Mouse (Mus musculus) G1E (cell line): ENCODE measurements around the gene Pan3. TPM values are rescaled to one million over a fixed set of nuclear protein-coding genes. Genes with fewer than 3 reads are reported as not detected.

ENCODE experiments used
- ATAC-seq: 2 replicates; pipeline ENCODE4 v1.8.0; 2016; ENCODE audit warnings: mild to moderate bottlenecking; ENCODE audit not compliant: insufficient number of reproducible peaks, poor library complexity, low FRiP score, severe bottlenecking; ENCODE audit errors: extremely low read depth
- DNase-seq: peaks from one replicate; pipeline ENCODE4 v3.0.0; 2012; ENCODE audit warnings: low spot score
- H3K27me3 ChIP-seq: 2 replicates; pipeline ENCODE4 v1.6.1; 2012; ENCODE audit warnings: mild to moderate bottlenecking, low read length, inconsistent platforms; ENCODE audit not compliant: insufficient read depth
- H3K36me3 ChIP-seq: replicated peaks from 2 replicates; pipeline ENCODE3; 2012; ENCODE audit warnings: mild to moderate bottlenecking, inconsistent platforms
- H3K4me1 ChIP-seq: 2 replicates; pipeline ENCODE4 v1.6.1; 2012; ENCODE audit warnings: low read depth, low read length, inconsistent platforms, mixed read lengths; ENCODE audit not compliant: insufficient read depth
- H3K4me3 ChIP-seq: 2 replicates; pipeline ENCODE4 v1.5.1; 2012; ENCODE audit warnings: low read depth, mild to moderate bottlenecking, inconsistent platforms, low read length, moderate library complexity, mixed read lengths
- H3K9me3 ChIP-seq: replicated peaks from 2 replicates; pipeline ENCODE4 v1.6.1; 2012; ENCODE audit warnings: inconsistent platforms
- CTCF ChIP-seq: IDR thresholded peaks from 2 replicates; pipeline ENCODE4 v1.5.1; 2012; ENCODE audit warnings: low read depth, low read length, inconsistent platforms, mixed read lengths
- GATA1 ChIP-seq: IDR thresholded peaks from 2 replicates; pipeline ENCODE4 v1.6.1; 2012; ENCODE audit warnings: borderline replicate concordance, low read length, inconsistent platforms, mixed read lengths
- GATA2 ChIP-seq: IDR thresholded peaks from 2 replicates; pipeline ENCODE4 v1.6.1; 2012; ENCODE audit warnings: low read depth, low read length, inconsistent platforms, borderline replicate concordance
- POLR2AphosphoS5 ChIP-seq: IDR thresholded peaks from 2 replicates; pipeline ENCODE4 v1.6.1; 2012; ENCODE audit warnings: low read depth, low read length, inconsistent platforms; ENCODE audit not compliant: insufficient replicate concordance
- TAL1 ChIP-seq: conservative IDR thresholded peaks from 2 replicates; pipeline ENCODE4 v1.6.1; 2012; ENCODE audit warnings: low read depth, low read length, inconsistent platforms, mixed read lengths
- polyA plus RNA-seq: library from polyadenylated mRNA; stranded (reverse); fragments of >175 nt; gene quantifications from 2 replicates; pipeline ENCODE4 v1.2.3, GENCODE M21; 2012
- total RNA-seq, 2 experiments: library from RNA; stranded (forward) in 1 of 2; stranded (reverse) in 1 of 2; fragments of 200-1000 nt in 1 of 2; fragments of >200 nt in 1 of 2; fragmentation: Nextera tagmentation in 1 of 2; gene quantifications; 2 replicates each; pipeline ENCODE4 v1.2.3; 2014 to 2017

The Pan3 gene
- total and polyA plus RNA-seq, 3 experiments = 32.3 to 618 (median 200) TPM

- Histone ChIP-seq H3K4me3 (no peak overlapping the region), H3K36me3 (no peaks in the 10 kb centered on the region), H3K9me3 (no peaks in the 10 kb centered on the region), H3K4me1 (peaks cover 5% of the 10 kb centered on the region), H3K27me3 (peaks cover 15% of the 10 kb centered on the region)
- no peak for DNase-seq
- ATAC-seq = no peak
- TF ChIP-seq GATA1 = no peak
- no peak for TF ChIP-seq GATA2
- no peak for TF ChIP-seq POLR2AphosphoS5
- no peak for TF ChIP-seq CTCF
- TF ChIP-seq TAL1 = no peak
These were observed 150.2 kb downstream of the Pan3 start for GRCm38 (mm10) chr5:147580181-147580580.

DNA sequence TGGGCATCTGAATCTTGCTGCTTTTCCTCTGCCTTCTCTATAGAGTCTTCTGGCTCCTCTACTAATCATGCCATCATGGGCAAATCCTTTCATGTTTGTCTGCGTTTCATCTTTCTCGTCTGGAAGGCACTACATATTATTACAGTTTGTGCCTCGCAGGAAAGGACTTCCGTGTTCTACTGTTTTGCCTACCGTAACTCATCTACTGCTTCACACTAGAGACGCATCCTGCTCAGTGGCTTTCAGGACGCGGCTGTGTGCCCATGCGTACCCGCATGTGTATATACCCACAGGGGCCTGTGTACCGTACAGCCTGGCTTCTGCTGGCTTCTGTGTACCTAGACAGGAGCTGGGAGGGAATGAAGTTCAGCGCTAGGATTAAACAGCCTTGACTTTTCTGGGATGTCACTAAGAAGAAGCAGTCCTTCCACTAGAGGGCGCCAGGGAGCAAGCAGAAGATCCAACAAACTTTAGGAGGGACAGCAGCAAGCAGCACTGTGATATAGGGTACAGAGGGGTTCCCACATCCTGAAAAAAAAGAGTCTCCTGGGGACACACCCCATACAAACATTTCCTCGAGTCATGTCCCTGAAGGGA lies 153.8 kb downstream of the Pan3 start:
- Histone ChIP-seq H3K27me3 (peaks cover 5% of the 10 kb centered on the region), H3K4me1 (no peaks in the 10 kb centered on the region), H3K4me3 (no peak overlapping the region), H3K36me3 (no peaks in the 10 kb centered on the region), H3K9me3 (no peaks in the 10 kb centered on the region)
- ATAC-seq = peak; percentile 29; the same call in 1 of the 2 replicates
- DNase-seq = peak; percentile 40
- TF ChIP-seq TAL1 (no peak), GATA1 (no peak), CTCF (peak; percentile 80), POLR2AphosphoS5 (no peak), GATA2 (no peak)

GRCm38 (mm10) chr5:147584648-147585047 lies 154.7 kb downstream of the Pan3 start:
- no peak for ATAC-seq
- Histone ChIP-seq H3K9me3 (no peaks in the 10 kb centered on the region), H3K4me1 (no peaks in the 10 kb centered on the region; the same call in 1 of the 2 replicates), H3K36me3 (no peaks in the 10 kb centered on the region), H3K27me3 (peaks cover 7% of the 10 kb centered on the region), H3K4me3 (no peak overlapping the region)
- no peak for DNase-seq
- TF ChIP-seq CTCF (no peak), GATA2 (no peak), POLR2AphosphoS5 (no peak), GATA1 (no peak), TAL1 (no peak)

DNA sequence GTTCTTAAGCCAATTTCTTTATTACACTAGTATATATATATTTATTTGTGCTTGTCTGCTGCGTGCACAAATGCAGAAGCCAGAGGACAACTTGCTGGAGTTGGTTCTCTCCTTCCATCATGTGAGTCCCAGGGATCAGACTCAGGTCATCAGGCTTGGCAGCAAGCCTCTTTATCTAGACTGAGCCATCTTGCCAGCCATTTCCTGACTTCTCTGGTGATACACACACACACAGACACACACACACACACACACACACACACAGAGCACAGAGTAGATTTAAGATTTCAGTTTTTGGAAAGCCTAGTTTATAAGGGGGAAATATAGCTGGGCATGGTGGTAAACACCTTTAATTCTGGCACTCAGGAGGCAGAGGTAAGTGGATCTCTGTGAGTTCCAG lies 155.1 kb downstream of the Pan3 start:
- DNase-seq (no peak), ATAC-seq (no peak)
- TF ChIP-seq CTCF (no peak), TAL1 (no peak), POLR2AphosphoS5 (no peak), GATA2 (no peak), GATA1 (no peak)
- H3K9me3 ChIP-seq = no peaks in the 10 kb centered on the region
- H3K27me3 ChIP-seq = peaks cover 10% of the 10 kb centered on the region
- H3K36me3 ChIP-seq = no peaks in the 10 kb centered on the region
- no peak overlapping the region for H3K4me3 ChIP-seq
- H3K4me1 ChIP-seq = no peaks in the 10 kb centered on the region; the same call in 1 of the 2 replicates

DNA sequence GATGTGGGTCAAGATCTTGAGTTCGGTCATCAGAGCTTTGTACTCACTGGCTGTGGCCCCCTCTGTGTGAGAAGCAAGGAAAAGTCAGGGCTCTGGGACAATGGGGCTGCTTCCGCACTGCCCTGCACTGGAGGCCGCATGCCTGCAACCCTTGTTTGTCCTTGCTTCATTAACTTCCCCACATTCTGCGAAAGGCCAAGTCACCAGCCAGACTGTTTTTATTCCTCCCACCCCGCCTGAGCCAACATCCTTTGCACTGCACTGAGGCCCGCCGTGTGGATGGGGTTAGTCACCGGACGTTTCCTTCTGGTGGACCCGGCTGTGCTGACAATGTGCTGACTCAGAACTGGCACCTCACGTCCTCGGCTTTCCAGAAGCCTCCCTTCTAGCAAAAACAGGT lies 159.9 kb downstream of the Pan3 start:
- no peaks in the 10 kb centered on the region for H3K36me3 ChIP-seq
- ATAC-seq (no peak), DNase-seq (no peak)
- no peak overlapping the region for H3K4me3 ChIP-seq
- H3K27me3 ChIP-seq = peaks cover 11% of the 10 kb centered on the region
- H3K9me3 ChIP-seq = no peaks in the 10 kb centered on the region
- TF ChIP-seq GATA2 = no peak
- TF ChIP-seq GATA1 = no peak
- TF ChIP-seq TAL1 = no peak
- TF ChIP-seq CTCF = no peak
- TF ChIP-seq POLR2AphosphoS5 = no peak
- no peaks in the 10 kb centered on the region; the same call in 1 of the 2 replicates for H3K4me1 ChIP-seq

DNA sequence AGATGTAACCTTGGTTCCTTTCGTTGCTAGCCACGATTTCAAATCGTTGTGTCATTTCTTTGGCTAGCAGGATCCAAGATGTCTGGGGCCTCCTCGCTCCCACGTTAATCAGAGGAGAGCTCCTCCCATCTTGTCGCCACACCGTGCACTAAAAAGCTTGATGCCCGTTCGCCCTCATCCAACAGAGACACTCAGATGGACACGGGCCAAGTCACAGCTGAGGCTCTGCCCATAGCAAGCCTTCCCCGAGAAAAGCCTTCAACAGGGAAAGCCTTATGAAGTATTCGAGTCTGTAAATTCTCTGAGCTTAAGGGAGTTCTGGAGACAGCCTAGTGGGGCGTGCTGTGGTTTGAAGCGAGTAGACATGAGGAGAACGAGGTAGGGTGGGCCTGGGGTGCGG lies 167.9 kb downstream of the Pan3 start:
- TF ChIP-seq TAL1 (no peak), CTCF (no peak), GATA1 (no peak), POLR2AphosphoS5 (no peak), GATA2 (no peak)
- Histone ChIP-seq H3K4me3 (no peak overlapping the region), H3K36me3 (no peaks in the 10 kb centered on the region), H3K4me1 (peaks cover 9% of the 10 kb centered on the region), H3K27me3 (peaks cover 15% of the 10 kb centered on the region), H3K9me3 (no peaks in the 10 kb centered on the region)
- no peak for DNase-seq
- no peak for ATAC-seq

Other genes starting within 250 kb of the Pan3 start
- not detected in 2 replicates for gene Gsx1, start 241.5 kb upstream of the Pan3 start, total RNA-seq (2014; fragmentation: Nextera tagmentation)
- 0.12 TPM in 1 of 2 replicates, not detected in the other for gene Gsx1, start 241.5 kb upstream of the Pan3 start, total RNA-seq (2017)
- not detected in 2 replicates for gene Gsx1, start 241.5 kb upstream of the Pan3 start, polyA plus RNA-seq
- gene Pdx1, start 160.2 kb upstream of the Pan3 start, total RNA-seq (2014; fragmentation: Nextera tagmentation) = not detected in 2 replicates
- gene Pdx1, start 160.2 kb upstream of the Pan3 start, total RNA-seq (2017) = 0.12 TPM in 1 of 2 replicates, not detected in the other
- gene Pdx1, start 160.2 kb upstream of the Pan3 start, polyA plus RNA-seq = not detected in 2 replicates
- gene Cdx2, start 122.9 kb upstream of the Pan3 start, total RNA-seq (2014; fragmentation: Nextera tagmentation) = not detected in 2 replicates
- not detected in 2 replicates for gene Cdx2, start 122.9 kb upstream of the Pan3 start, total RNA-seq (2017)
- not detected in 2 replicates for gene Cdx2, start 122.9 kb upstream of the Pan3 start, polyA plus RNA-seq
- gene Urad, start 107.7 kb upstream of the Pan3 start, total RNA-seq (2014; fragmentation: Nextera tagmentation) = not detected in 2 replicates
- gene Urad, start 107.7 kb upstream of the Pan3 start, total RNA-seq (2017) = 0.17 TPM in 1 of 2 replicates, not detected in the other
- gene Urad, start 107.7 kb upstream of the Pan3 start, polyA plus RNA-seq = not detected in 2 replicates
- not detected in 2 replicates for gene Flt3, start 29.7 kb upstream of the Pan3 start, total RNA-seq (2014; fragmentation: Nextera tagmentation)
- 0.11 and 0.17 TPM in 2 replicates for gene Flt3, start 29.7 kb upstream of the Pan3 start, total RNA-seq (2017)
- gene Flt3, start 29.7 kb upstream of the Pan3 start, polyA plus RNA-seq = not detected in 2 replicates